Mouse (Mus musculus): ENCODE measurements around the gene Dars2. TPM values are rescaled to one million over a fixed set of nuclear protein-coding genes. Genes with fewer than 3 reads are reported as not detected.

Gene Dars2
- total RNA-seq, 4 experiments from 2014 or later = 21.1 to 29.2 (median 28.1) TPM

Other genes starting within 250 kb of the Dars2 start
- gene Rc3h1, start 164.2 kb downstream of the Dars2 start, total RNA-seq (2022) = 10 to 100 TPM; 36.7 to 46.8 (median 43.7) TPM
- under 1 TPM in 3 of 4 experiments, not detected in 1; 0.10 to 0.27 (median 0.20) TPM for gene Serpinc1, start 92.1 kb downstream of the Dars2 start, total RNA-seq (2022)
- gene Zbtb37, start 35.8 kb downstream of the Dars2 start, total RNA-seq (2022) = 10 to 100 TPM; 23.1 to 26.9 (median 23.6) TPM
- 1 to 10 TPM; 1.3 to 2.6 (median 1.6) TPM for gene Cenpl, start 55 bp upstream of the Dars2 start, total RNA-seq (2022)
- gene Klhl20, start 60.9 kb upstream of the Dars2 start, total RNA-seq (2022) = 10 to 100 TPM; 17.2 to 19.4 (median 18.2) TPM
- 10 to 100 TPM; 49.8 to 59.5 (median 51.9) TPM for gene Ankrd45, start 72.0 kb upstream of the Dars2 start, total RNA-seq (2022)
- gene Tex50, start 88.7 kb upstream of the Dars2 start, total RNA-seq (2022) = under 1 TPM in 1 of 4 experiments, not detected in 3; 0.36 TPM
- gene Prdx6, start 180.6 kb upstream of the Dars2 start, total RNA-seq (2022) = 100 to 1,000 TPM; 360 to 633 (median 457) TPM

Measured in layer of hippocampus, adult 8-10 months (tissue).